8 mouse cellular contexts compared by ENCODE assay signal in the genomic region with DNA sequence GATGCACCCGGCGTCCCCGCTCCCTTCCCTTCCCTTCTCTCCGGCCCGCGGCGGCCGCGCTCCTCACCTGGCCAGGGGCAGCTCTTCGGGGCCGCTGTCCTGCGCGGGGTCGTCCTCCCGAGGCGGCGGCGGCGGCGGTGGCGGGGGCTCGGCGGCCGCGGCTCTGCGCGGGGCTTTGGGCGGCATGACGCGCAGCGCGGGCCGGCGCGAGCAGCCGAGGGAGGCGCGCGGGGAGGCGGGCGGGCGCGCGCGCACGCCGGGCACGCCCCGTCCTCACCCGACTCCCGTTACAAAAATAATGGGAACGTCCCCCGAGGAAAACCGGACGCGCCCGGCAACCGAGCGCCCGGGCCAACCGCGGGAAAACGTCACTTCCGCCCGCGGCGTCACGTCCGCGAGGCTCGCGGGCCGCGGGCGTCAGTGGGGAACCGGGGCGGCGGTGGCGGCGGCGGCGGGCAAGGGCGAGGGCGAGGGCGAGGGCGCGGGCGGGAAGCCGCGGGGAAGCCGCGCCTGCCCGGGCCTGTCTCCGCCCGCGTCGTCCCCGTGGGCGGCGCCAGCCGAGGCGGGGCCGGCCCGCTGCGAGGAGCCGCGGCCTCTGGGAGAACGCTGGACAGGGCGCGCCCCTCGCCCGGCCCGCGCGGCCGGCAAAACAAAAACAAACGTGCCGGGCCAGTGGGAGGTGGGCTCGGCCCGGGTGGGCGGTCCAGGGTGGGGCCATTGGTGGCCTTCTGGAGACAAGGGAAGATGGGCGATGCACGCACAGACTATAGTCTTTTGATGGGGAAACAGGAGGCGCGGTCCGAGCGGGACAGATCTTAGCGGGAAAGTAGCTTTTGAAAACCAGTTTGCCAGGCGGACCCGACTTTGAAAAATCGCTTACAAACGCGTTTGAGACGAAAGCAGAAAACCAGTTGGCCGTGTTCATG. TPM values are rescaled to one million over a fixed set of nuclear protein-coding genes. Genes with fewer than 3 reads are reported as not detected.
DNase-seq lines count a peak whose midpoint lies in the region; ATAC-seq lines count a peak whose summit lies in the region.

TSS of gene Rb1 (minus strand) at position 367 of the 926 bp plus-strand sequence.

- peak within 1 kb of the TSS; percentile 96 for H3K4me3 ChIP-seq in hindbrain, embryonic 11.5 days (ENCODE audit: low read depth, low read length)

- H3K36me3 ChIP-seq in hindbrain, embryonic 11.5 days (ENCODE audit: control insufficient read depth, insufficient read depth, low read length): no peaks in the 10 kb centered on the region

- DNase-seq in MEL-GATA-1-ER (ENCODE audit: extremely low read depth, low read depth): peak; percentile 53
- peak; percentile 78 for DNase-seq in cerebellum, adult 9-10 months
- DNase-seq in frontal cortex, adult 2 months (ENCODE audit: extremely low spot score in 1 of 2, low spot score in 1 of 2): peak; percentile 38 to 79
- DNase-seq in hindbrain, embryonic 11.5 days (ENCODE audit: low spot score): peak; percentile 87
- peak; percentile 79 to 83 for DNase-seq in layer of hippocampus, postnatal 14 days (ENCODE audit: low spot score in 2 of 2)
- peak; percentile 85 for DNase-seq in lung, postnatal 14 days
- DNase-seq in ovary, postnatal 36 days (ENCODE audit: low spot score): peak; percentile 87
- DNase-seq in thymus, postnatal 25 days: peak; percentile 85

- ATAC-seq in hindbrain, embryonic 11.5 days (ENCODE audit: low FRiP score): peak; percentile 95

- H3K27ac ChIP-seq in hindbrain, embryonic 11.5 days (ENCODE audit: low read depth, low read length): peak within 1 kb of the TSS; percentile 95

- peak within 1 kb of the TSS; percentile 87 for H3K9ac ChIP-seq in hindbrain, embryonic 11.5 days (ENCODE audit: low read depth, low read length)

- H3K4me2 ChIP-seq in hindbrain, embryonic 11.5 days (replicated peaks; ENCODE audit: low read depth, low read length): peak within 1 kb of the TSS; percentile 79

- no peaks in the 10 kb centered on the region for H3K4me1 ChIP-seq in hindbrain, embryonic 11.5 days (replicated peaks; ENCODE audit: control insufficient read depth, insufficient read depth, low read length)

- under 1% methylated on average over 83 of the region's 135 CpGs for WGBS in hindbrain, embryonic 11.5 days

- no peaks in the 10 kb centered on the region for H3K9me3 ChIP-seq in hindbrain, embryonic 11.5 days (ENCODE audit: control insufficient read depth, low read length)

- H3K27me3 ChIP-seq in hindbrain, embryonic 11.5 days (ENCODE audit: control insufficient read depth, insufficient read depth, low read length): no peaks in the 10 kb centered on the region

RNA-seq across cellular contexts. Expression of gene Rb1, which starts in this region (rescaled TPM):
- polyA plus RNA-seq in frontal cortex, adult 2 months (2012; rRNA removed): 24.3 and 27.2 TPM in 2 replicates
- polyA plus RNA-seq in hindbrain, embryonic 11.5 days (2014; fragmentation: Nextera tagmentation; extraction: Ambion mirVana): 37.8 and 43.0 TPM in 2 replicates
- total RNA-seq in layer of hippocampus, postnatal 14 days (2021): 10 to 100 TPM; 42.5 to 44.9 TPM

Comparison
In these comparisons a context has a peak if more than half of its experiments do, and no peak if none do; other contexts are left out.
1. Peak in every context shown above with its lines: DNase-seq, ATAC-seq, H3K4me3 ChIP-seq and H3K27ac ChIP-seq.